8 mouse cellular contexts compared by ENCODE assay signal in genomic region chr7:97480290-97480689, GRCm38 (mm10). TPM values are rescaled to one million over a fixed set of nuclear protein-coding genes. Genes with fewer than 3 reads are reported as not detected.
DNase-seq lines count a peak whose midpoint lies in the region; ATAC-seq lines count a peak whose summit lies in the region.

No protein-coding gene starts in this region.

- H3K4me3 ChIP-seq in heart, embryonic 14.5 days (ENCODE audit: control insufficient read depth in 1 of 2, insufficient read depth in 1 of 2, low read depth in 1 of 2, low read length in 2 of 2), result peak overlapping the region in 1 of 2 experiments; percentile 59; a peak in 2 of 4 replicates
- H3K4me3 ChIP-seq in liver, embryonic 12.5 days, result peak overlapping the region; percentile 72

- H3K36me3 ChIP-seq in heart, embryonic 14.5 days (ENCODE audit: control insufficient read depth, insufficient read depth, low read length), result peaks cover 8% of the 10 kb centered on the region
- peaks cover 8% of the 10 kb centered on the region for H3K36me3 ChIP-seq in liver, embryonic 12.5 days

- peak overlapping the region; percentile 32; the same call in 1 of the 2 replicates for H3K9ac ChIP-seq in heart, embryonic 14.5 days (ENCODE audit: low read length)
- H3K9ac ChIP-seq in liver, embryonic 12.5 days, result no peak overlapping the region

- H3K4me1 ChIP-seq in heart, embryonic 14.5 days (ENCODE audit: control insufficient read depth in 2 of 2, insufficient read depth in 2 of 2, low read length in 2 of 2), result peaks cover 0 to 16% of the 10 kb centered on the region in 2 experiments; a peak in 3 of 4 replicates
- peaks cover 23% of the 10 kb centered on the region for H3K4me1 ChIP-seq in liver, embryonic 12.5 days

- DNase-seq in testis, postnatal 14 days (ENCODE audit: low spot score), result peak; percentile 25
- DNase-seq in testis, postnatal 10 days (ENCODE audit: low spot score), result no peak
- no peak for DNase-seq in thymus, postnatal 25 days
- DNase-seq in adrenal gland, adult 2 months, result no peak
- no peak for DNase-seq in MN1 (ENCODE audit: low spot score)
- DNase-seq in spleen, postnatal 14 days (ENCODE audit: low spot score in 2 of 2), result no peak

- no peaks in the 10 kb centered on the region for H3K27me3 ChIP-seq in heart, embryonic 14.5 days (ENCODE audit: control insufficient read depth, insufficient read depth, low read length)
- no peaks in the 10 kb centered on the region for H3K27me3 ChIP-seq in liver, embryonic 12.5 days (replicated peaks)

- 15% methylated on average over 3 of the region's 3 CpGs for WGBS in heart, embryonic 14.5 days
- WGBS in liver, embryonic 12.5 days (ENCODE audit: insufficient replicate concordance), result 11% methylated on average over 3 of the region's 3 CpGs

- H3K27ac ChIP-seq in heart, embryonic 14.5 days (replicated peaks in 1 of 2; ENCODE audit: control insufficient read depth in 1 of 2, insufficient read depth in 1 of 2, low read depth in 2 of 2, low read length in 2 of 2), result no peak overlapping the region
- no peak overlapping the region for H3K27ac ChIP-seq in liver, embryonic 12.5 days

- ATAC-seq in heart, embryonic 14.5 days (ENCODE audit: insufficient number of reproducible peaks, insufficient read depth, low FRiP score, low read depth), result no peak
- no peak for ATAC-seq in liver, embryonic 12.5 days

- no peaks in the 10 kb centered on the region for H3K9me3 ChIP-seq in heart, embryonic 14.5 days (ENCODE audit: control insufficient read depth, low read length)
- no peaks in the 10 kb centered on the region for H3K9me3 ChIP-seq in liver, embryonic 12.5 days (replicated peaks)

- H3K4me2 ChIP-seq in heart, embryonic 14.5 days (ENCODE audit: low read length), result peak overlapping the region; percentile 58
- H3K4me2 ChIP-seq in liver, embryonic 12.5 days, result peak overlapping the region; percentile 85

RNA-seq across cellular contexts. Expression of gene Ints4, which starts 0.5 kb away (rescaled TPM):
- polyA plus RNA-seq in heart, embryonic 14.5 days (2014; fragmentation: Nextera tagmentation; extraction: Ambion mirVana), result 34.0 and 36.3 TPM in 2 replicates
- 32.2 and 33.4 TPM in 2 replicates for polyA plus RNA-seq in liver, embryonic 12.5 days (2016; fragmentation: Nextera tagmentation; extraction: Ambion mirVana)
- 10 to 100 TPM; 58.8 to 60.3 TPM for total RNA-seq in adrenal gland, adult 2 months (2021)
- 57.5 and 70.5 TPM in 2 replicates for polyA plus RNA-seq in adrenal gland, adult 2 months (2012; rRNA removed)

RNA-seq across cellular contexts. Expression of gene Kctd14, which starts 29.2 kb away (rescaled TPM):
- 0.82 and 1.2 TPM in 2 replicates for polyA plus RNA-seq in heart, embryonic 14.5 days (2014; fragmentation: Nextera tagmentation; extraction: Ambion mirVana)
- 9.8 and 9.9 TPM in 2 replicates for polyA plus RNA-seq in liver, embryonic 12.5 days (2016; fragmentation: Nextera tagmentation; extraction: Ambion mirVana)
- 1 to 10 TPM; 1.2 to 4.2 TPM for total RNA-seq in adrenal gland, adult 2 months (2021)
- 0.76 and 1.2 TPM in 2 replicates for polyA plus RNA-seq in adrenal gland, adult 2 months (2012; rRNA removed)
